Mouse (Mus musculus) cerebellum, adult 18-20 months (tissue): ENCODE data around the gene Rnf113a1.
"Not testable (repeated sequence)": the region's sequence is repeated elsewhere in the genome, so short reads cannot be mapped to it uniquely, and the experiment has no call there.

Experiments
- DNase-seq, 2 experiments: peaks; one replicate each; pipeline ENCODE4 v3.0.0; 2021

The Rnf113a1 gene

DNA sequence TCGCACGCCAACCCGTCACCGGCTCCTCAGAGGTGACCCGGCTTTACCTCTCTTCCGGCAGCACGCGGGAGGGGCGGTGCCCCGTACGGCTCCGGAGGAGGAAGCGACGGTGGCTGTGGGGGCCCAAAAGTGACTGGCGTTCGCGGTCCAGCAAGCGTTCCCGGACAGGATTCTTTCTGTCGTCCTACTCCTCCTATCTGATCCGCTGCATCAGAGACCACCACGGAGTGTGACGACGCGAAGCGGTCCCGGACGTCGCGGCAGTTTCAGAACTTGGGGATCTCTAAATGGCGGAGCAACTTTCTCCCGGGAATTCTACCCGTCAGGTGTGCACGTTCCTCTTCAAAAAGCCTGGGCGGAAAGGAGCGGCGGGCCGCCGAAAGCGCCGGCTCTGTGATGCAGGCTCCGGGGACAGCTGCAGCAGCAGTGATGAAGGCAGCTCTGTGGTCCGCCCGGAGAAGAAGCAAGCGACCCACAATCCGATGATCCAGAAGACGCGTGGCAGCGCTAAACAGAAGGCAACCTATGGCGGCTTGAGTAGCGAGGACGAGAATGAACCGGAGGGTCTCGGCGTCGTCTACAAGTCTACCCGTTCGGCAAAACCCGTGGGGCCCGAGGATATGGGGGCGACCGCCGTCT, at the start of gene Rnf113a1, which contains the start of gene Ndufa1:
Gene Rnf113a1 (plus strand): TSS at position 141 of the 639 bp plus-strand sequence.
Gene Ndufa1 (minus strand): TSS at position 59 of the 639 bp plus-strand sequence.
- DNase-seq: peak; percentile 84 to 89

DNA sequence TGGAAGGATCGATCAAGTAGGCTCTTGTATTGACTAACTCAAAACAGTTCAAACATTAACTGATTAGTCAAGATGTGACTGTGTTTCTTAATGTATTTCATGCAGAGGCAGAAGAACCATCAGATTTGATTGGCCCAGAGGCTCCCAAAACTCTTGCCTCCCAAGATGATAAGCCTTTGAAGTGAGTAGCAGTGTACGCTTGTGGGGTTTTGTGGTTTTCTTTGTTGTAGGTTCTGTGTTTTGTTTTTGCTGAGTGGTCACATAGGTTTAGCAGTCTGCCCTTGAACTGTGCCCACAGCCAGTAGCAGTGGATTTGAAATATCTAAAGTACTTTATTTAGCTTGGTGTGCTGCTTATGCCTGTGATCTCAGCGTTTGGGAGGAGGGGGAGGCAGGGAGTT, 49.3 kb upstream of the Rnf113a1 start:
- no peak for DNase-seq

DNA sequence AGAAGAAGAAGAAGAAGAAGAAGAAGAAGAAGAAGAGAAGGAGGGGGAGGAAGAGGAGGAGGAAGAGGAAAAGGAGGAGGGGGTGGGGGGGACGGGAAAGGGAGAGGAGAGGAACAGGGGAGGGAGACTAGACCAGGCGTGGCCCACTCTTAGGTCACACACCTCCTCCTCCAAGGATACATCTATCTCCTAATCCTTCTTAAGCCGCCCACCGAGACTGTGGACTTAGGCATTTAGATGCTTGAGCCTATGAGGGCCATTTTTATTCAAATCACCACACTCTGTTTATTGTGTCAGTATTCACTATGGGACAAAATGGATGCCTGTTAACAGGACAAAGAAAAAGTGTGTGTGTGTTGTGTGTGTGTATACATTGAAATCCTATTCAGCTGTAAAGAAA, 46.5 kb upstream of the Rnf113a1 start:
- DNase-seq: not testable (repeated sequence)

DNA sequence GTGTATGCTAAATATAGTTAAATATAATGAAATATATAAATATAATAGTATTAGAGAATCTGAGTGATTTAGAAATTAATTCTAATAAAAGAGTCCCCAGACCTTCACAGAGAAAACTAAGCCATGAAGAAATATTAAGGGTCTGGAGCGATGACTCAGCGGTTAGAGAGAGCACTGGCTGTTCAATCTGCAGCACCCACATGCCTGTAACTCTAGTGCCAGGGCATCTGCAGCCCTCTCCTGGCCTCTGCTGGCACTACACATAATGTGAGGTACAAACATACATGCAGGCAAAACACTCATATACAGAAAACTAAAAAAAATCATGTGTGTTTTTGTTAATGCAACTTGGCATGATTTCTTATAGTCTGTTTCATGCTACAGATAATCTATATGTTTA, 46.1 kb upstream of the Rnf113a1 start:
- DNase-seq: no peak

DNA sequence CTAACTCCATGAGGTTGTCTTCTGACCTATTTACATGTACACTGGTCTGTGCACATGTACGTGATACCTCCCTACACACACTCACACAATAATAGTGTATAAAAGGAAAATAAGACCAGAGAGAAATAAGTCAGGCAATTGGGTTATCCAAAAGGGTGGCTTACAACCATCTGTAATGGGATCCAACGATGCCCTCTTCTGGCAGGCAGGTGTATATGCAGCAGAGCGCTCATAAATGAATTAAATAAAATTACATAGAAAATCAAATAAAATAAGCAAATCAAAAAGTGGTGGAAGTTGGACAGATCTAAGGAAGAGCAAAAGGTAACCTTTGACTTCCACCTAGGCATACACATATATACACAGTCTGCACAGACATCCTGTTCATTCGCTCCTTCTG, 33.2 kb upstream of the Rnf113a1 start:
- DNase-seq: no peak

- no peak for DNase-seq
These were observed 29.9 kb upstream of the Rnf113a1 start for GRCm38 (mm10) chrX:37161169-37161568.

DNA sequence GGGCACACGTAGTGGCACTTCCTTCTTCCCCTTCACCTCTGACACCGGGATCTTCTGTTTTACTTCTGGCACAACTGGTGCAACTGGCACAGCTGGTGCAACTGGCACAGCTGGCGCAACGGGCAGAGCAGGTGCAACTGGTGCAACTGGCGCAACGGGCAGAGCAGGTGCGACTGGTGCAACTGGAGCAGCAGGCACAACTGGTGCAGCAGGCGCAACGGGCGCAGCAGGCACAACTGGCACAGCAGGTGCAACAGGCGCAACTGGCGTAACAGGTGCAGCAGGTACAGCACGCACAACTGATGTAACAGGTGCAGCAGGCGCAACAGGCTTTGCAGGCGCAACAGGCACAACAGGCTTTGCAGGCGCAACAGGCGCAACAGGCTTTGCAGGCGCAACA, 27.9 kb upstream of the Rnf113a1 start:
- no peak for DNase-seq

GRCm38 (mm10) chrX:37167085-37167484, 24.0 kb upstream of the Rnf113a1 start:
- DNase-seq: peak; percentile 26 to 30

GRCm38 (mm10) chrX:37168742-37169141, 22.3 kb upstream of the Rnf113a1 start, which contains the start of gene Akap14:
Gene Akap14 (minus strand): TSS chrX:37168842.
- DNase-seq: no peak

DNA sequence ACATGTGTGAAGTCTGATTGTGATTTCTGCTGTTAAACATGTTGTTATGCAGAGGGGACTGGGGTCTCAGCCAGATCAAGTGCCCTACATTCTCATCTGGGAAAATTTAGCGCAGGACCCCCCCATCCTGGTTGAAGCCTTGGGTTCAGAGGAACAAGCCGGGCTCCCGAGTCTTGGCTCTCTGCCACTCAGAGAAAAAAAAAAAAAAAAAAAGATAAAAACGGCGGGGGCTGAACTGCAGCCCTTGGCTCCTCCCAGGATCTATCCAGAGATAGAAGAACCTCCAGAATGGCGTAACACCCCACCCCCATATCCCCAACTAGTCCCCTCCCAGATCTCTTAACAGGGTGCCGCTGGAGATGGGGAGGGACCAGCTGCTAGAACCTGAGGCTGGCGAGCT, 6.6 kb upstream of the Rnf113a1 start:
- peak; percentile 5 to 7 for DNase-seq

DNA sequence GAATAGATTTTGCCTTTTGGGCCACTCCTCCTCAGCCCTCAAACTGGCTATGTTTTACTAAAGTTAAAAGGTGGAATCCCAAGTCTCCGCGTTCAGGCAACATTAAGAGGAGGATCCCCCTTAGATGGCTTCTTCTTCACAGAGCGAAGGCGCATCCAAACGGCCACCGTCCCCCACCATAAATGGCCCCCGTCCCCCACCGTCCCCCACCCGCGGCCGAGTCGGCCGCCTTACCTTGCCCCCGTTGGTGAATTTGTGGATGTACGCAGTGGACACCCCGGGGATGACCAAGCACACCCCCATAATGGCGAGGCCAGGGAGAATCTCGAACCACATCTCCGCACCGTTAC, 315 bp upstream of the Rnf113a1 start:
- no peak for DNase-seq

DNA sequence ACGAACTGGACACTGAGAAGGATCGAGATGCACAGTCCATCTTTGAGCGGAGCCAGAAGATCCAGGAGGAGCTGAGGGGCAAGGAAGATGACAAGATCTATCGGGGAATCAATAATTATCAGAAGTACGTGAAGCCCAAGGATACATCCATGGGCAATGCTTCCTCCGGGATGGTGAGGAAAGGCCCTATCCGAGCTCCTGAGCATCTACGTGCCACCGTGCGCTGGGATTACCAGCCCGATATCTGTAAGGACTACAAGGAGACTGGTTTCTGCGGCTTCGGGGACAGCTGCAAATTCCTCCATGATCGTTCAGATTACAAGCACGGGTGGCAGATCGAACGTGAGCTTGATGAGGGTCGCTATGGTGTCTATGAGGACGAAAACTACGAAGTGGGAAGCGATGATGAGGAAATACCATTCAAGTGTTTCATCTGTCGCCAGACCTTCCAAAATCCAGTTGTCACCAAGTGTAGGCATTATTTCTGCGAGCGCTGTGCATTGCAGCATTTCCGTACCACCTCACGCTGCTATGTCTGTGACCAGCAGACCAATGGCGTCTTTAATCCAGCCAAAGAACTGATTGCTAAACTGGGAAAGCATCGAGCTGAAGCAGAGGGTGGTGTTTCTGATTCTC, 817 bp downstream of the Rnf113a1 start:
- DNase-seq: peak; percentile 3 to 12

DNA sequence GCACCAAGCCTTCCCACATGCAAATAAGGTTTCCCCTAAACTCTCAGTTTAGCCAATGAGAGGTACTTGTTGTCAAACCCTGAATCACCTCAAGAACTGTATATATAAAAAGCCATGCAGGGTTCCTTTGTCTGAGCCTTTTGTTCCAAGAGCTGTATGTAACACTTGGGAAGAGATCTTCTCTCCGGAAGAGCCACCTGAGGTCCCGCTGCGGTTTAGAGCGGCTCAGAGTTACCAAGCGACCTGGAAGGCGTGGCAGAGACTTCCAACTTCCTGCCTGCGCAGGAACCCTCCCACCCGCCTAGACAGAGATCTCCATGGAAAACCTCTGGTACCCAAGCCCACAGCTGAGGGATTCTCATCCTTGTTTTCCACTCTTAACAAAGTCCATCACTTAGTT, 7.6 kb downstream of the Rnf113a1 start:
- no peak for DNase-seq

DNA sequence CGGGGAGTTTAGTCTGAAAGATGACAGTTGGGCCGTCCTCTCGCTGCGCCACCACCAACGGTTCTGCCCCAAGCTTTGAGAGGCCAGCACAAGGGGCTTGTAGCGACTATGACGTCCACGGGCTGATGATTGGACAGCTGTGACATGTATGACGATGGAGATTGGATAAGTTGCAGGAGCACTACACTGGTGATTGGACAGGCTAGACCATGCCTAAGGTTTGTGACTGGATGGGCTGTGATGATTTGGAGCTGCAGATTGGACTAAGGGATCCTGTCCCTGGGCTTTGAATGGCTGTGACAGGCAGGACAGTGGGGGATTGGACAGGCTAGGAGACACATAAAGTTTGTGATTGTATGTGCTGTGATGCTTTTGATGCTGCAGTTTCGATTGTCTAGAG, 19.9 kb downstream of the Rnf113a1 start, which contains the start of gene Gm9:
Gene Gm9 (minus strand): TSS at position 101 of the 400 bp plus-strand sequence.
- DNase-seq: no peak

DNA sequence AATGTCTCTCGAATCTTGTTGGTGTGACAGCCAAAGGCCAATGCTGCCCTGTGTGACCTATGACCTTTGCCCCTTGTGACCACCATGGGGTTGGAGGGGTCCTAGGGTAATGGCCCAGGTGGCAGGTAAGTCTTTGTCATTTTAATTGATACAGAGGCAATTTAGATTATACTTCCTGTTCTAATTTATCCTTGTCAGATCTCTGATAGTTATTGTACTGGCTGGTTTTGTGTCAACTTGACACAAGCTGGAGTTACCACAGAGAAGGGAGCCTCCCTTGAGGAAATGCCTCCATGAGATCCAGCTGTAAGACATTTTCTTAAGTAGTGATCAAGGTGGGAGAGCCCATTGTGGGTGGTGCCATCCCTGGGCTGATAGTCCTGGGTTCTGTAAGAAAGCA, 31.1 kb downstream of the Rnf113a1 start, which contains the start of gene Rhox1:
Gene Rhox1 (minus strand): TSS at position 101 of the 400 bp plus-strand sequence.
- DNase-seq: not testable (repeated sequence)
